7 mouse cellular contexts compared by ENCODE assay signal in genomic region chr19:28010471-28011395, GRCm38 (mm10). TPM values are rescaled to one million over a fixed set of nuclear protein-coding genes. Genes with fewer than 3 reads are reported as not detected.
DNase-seq lines count a peak whose midpoint lies in the region; ATAC-seq lines count a peak whose summit lies in the region.

TSS of gene Rfx3 (minus strand) at chr19:28011166.

- intact Hi-C loops in left cerebral cortex, postnatal 25 days (cut with DNase I): loop anchor here (5.0 kb wide), 3 partner anchors 77 to 548 kb away; no protein-coding TSS in a partner anchor

- DNase-seq in adrenal gland, adult 18-20 months (ENCODE audit: low spot score in 2 of 2): peak; percentile 51 to 54
- DNase-seq in cerebellum, postnatal 25 days: peak; percentile 68 to 69
- DNase-seq in gastrocnemius, adult 18-20 months (ENCODE audit: low spot score): peak; percentile 32
- DNase-seq in left cerebral cortex, postnatal 25 days (ENCODE audit: low spot score in 2 of 2): peak; percentile 51 to 85
- DNase-seq in mesoderm, embryonic 11.5 days (ENCODE audit: low read depth, low spot score): peak; percentile 90
- DNase-seq in right cerebral cortex, postnatal 4 days: peak; percentile 46

- ATAC-seq in inflammation-experienced regulatory T-cells, adult 6 months: peak; percentile 45

RNA-seq across cellular contexts. Expression of gene Rfx3, which starts in this region (rescaled TPM):
- total RNA-seq in adrenal gland, adult 18-20 months (2021): 1 to 10 TPM; 4.8 to 5.9 TPM
- total RNA-seq in gastrocnemius, adult 18-20 months (2021): 1 to 10 TPM; 1.8 to 3.2 TPM
- 1 to 10 TPM; 4.2 to 8.1 (median 7.5) TPM for polyA plus RNA-seq in inflammation-experienced regulatory T-cells, adult 6 months (2017; shearing (Covaris generic))
- 10 to 100 TPM; 80.1 to 83.1 TPM for total RNA-seq in left cerebral cortex, postnatal 25 days (2021)

Comparison
In these comparisons a context has a peak if more than half of its experiments do, and no peak if none do; other contexts are left out.
1. Peak in every context shown above with its lines: DNase-seq and ATAC-seq.
2. RNA of gene Rfx3 (total RNA-seq): 80.1 to 83.1 TPM in left cerebral cortex, postnatal 25 days; 4.8 to 5.9 TPM in adrenal gland, adult 18-20 months and 1.8 to 3.2 TPM in gastrocnemius, adult 18-20 months; every median in the first group is over 10 times any median in the second.
3. DNase-seq: peak in every context shown above with its lines; median percentile 90 in mesoderm, embryonic 11.5 days; 68 in cerebellum, postnatal 25 days; 68 in left cerebral cortex, postnatal 25 days; 52 in adrenal gland, adult 18-20 months; 46 in right cerebral cortex, postnatal 4 days; 32 in gastrocnemius, adult 18-20 months.